Mouse (Mus musculus) CD4-positive, CD25-positive, alpha-beta regulatory T cell, adult 4 months (primary cell): ENCODE measurements around the gene Sptb. TPM values are rescaled to one million over a fixed set of nuclear protein-coding genes. Genes with fewer than 3 reads are reported as not detected.

ENCODE experiments used
- ATAC-seq: one replicate; pipeline ENCODE4 v1.8.0; 2017
- polyA plus RNA-seq, 2 experiments: library from polyadenylated mRNA; unstranded; fragments of 100-300 nt; shearing (Covaris generic); gene quantifications; one replicate each; pipeline ENCODE4 v1.2.1; 2017

Gene Sptb
- polyA plus RNA-seq, 2 experiments from 2014 or later, result 0.23 to 0.44 TPM

- ATAC-seq, result no peak
Measured at GRCm38 (mm10) chr12:76572261-76573251, 137.8 kb downstream of the Sptb start.

- ATAC-seq, result no peak
Measured at GRCm38 (mm10) chr12:76571266-76571665, 139.1 kb downstream of the Sptb start.

GRCm38 (mm10) chr12:76570221-76570940 is 140.0 kb downstream of the Sptb start:
- no peak for ATAC-seq

DNA sequence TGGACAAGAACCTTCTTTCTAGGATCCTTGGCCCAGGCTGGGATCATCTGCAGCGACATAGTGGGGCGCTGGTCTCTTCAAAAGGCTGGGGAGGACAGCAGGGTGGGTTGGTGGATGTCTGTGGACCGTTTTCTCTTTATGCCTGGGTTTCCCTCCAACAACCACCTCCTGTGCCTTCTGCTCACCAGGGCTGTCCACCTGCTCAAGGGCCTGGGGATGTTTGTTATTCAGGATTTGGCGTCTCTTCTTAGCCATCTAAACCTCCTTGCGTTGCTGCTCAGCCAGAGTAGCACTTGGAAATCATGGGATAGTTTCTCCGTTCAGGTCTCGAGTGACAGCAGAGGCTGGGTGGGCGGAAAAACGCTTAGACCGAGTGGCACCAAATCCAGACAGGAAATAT is 144.1 kb downstream of the Sptb start:
- ATAC-seq, result no peak

- no peak for ATAC-seq
Measured at GRCm38 (mm10) chr12:76562196-76562595, 148.2 kb downstream of the Sptb start.

- no peak for ATAC-seq
Measured at GRCm38 (mm10) chr12:76558206-76558605, 152.1 kb downstream of the Sptb start.

DNA sequence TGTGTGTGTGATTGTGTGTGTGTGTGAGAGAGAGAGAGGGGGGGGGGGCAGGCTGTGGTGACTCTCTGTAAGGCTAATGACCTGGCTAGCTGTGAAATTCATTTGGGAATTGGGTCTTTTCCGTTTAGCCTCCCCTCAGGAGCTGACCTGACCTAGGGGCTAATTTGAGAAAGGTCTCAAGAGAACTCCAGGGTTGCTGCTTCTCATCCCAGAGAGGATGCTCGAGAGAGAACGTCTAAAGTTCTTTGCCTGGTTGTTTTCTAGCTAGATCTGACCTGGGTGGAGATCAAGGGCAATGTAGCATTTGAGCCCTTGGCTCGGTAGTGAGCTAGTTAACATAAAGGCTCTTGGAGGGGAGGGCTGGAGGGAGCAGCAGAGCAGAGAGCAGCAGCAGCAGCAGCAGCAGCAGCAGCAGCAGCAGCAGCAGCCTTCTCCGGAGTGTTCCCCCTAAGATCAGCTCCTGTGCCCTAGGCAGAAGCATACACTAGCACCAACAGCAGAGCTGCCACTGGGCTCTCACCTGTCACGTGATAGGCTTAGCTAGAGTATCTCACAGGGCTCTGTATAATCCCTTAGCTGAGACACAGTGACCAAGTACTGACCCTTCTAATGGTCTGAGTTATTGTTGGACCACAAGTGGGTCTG is 153.5 kb downstream of the Sptb start:
- ATAC-seq, result no peak

GRCm38 (mm10) chr12:76556187-76556586 is 154.2 kb downstream of the Sptb start:
- ATAC-seq, result no peak

GRCm38 (mm10) chr12:76554871-76555386 is 155.4 kb downstream of the Sptb start:
- ATAC-seq, result no peak

GRCm38 (mm10) chr12:76554392-76554791 is 156.0 kb downstream of the Sptb start:
- ATAC-seq, result no peak

- ATAC-seq, result no peak
Measured at GRCm38 (mm10) chr12:76553917-76554316, 156.4 kb downstream of the Sptb start.

DNA sequence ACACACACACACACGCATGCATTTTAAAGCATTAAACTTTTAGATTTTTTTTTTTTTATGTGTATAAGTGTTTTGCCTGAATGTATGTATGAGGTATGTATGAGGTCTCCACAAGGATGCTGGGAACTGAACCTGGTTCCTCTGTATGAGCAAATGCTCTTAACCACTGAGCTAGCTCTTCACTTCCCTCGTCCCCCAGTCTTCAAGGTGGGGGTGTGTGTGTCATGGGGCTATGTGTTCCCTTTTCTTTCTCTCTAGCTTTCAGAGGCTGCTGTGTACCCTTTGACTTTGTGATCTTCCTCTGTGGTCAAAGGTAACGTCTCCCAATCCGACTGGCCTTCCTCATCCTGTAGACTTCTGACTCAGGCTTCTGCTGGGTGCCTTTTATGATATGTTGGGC is 157.4 kb downstream of the Sptb start:
- no peak for ATAC-seq

DNA sequence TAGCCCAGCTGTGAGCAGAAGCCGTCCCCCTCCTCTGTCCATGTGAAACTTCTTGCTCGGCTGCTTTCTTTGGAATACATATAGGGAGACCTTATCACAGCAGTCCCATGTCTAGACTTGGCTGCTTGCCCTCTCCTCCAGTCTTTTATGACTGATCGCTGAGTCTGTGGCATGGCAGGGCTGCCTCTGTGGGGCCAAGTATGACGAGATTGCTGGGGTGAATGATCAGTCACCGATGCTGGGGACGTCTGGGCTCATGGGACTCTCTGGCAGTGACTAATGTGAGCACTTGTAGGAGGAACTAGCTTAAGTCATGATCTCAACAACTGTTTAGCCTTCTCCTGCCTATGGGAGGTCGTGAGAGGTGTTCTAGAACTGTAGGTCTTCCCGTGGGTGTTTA is 158.0 kb downstream of the Sptb start:
- ATAC-seq, result no peak

DNA sequence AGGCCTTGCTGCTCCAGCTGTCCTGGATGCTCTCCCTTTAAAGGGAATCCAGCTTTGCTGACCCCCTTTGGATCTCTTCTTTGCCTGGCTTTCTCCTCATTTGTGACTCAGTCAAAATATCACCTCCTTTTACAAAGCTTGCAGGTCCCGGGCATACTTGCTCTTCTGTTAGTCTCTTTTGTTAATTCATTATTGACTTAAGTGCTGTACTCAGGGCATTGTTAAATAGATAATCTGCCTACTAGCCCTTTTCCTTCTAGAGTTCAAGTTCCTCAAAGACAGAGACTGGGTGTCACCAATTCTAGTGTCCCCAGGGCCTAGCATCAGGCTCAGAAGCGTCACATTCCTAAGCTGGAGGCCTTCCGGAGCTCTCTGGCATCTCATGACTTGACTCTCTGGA is 161.1 kb downstream of the Sptb start:
- ATAC-seq, result no peak

DNA sequence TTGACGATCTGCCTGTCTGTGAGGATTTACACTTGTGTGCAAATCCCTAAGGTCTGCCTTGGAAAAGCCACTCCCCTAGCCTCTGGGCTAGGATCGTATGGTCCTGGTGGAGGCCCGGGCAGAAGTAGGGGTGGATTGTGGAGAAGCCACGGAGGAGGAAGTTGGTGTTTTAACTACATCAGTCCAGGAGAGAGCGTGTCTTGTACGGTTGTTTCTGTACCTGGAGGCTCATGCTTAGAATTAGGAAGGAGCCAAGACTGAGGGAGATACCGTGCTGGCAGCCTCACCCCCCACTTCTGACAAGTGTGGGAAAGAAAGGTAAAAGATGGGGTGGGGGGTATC is 162.3 kb downstream of the Sptb start:
- ATAC-seq, result no peak

GRCm38 (mm10) chr12:76547409-76548081 is 162.8 kb downstream of the Sptb start:
- ATAC-seq, result no peak

DNA sequence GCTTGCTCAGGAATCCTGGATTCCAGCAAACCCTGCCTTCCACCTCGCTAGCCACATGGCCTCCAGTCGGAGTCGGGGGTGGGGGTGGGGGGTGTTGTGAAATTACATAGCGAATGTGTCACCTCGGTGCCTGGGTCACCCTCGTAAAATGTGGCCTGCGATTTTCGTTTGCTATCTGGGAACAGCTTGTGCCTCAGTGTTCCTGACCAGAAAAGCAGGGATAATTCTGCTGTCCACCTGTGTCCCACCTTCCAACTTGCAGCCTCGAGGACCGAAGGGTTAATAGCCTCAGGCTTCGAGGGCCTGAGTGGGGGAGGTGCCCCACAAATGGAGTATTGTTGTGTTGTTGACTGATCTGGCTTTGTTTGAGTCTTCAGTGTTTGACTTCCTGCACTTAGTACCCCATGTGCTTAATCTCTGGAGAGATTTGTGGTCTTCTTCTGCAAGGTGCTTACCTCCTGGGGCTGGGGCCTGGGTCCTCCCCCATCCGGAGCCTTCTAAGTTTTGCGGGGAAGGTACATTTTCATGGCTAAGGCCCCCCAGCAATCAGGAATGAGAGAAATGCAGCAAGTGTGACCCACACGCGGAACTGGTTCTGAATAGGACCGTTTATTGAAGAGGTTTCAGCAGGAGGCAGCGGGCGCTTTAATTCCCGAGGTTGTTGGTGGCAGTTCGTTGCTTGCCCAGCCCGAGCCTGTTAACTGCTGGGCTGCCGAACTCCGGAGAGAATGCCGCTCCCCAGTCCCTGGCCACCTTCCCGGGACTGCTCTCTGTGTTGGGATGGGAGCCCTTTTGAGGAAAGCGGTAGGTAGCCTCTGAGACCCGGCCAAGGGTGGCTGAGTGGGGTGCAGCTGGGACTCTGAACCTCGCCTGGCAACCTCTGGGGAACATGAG is 163.7 kb downstream of the Sptb start:
- no peak for ATAC-seq

GRCm38 (mm10) chr12:76545786-76546370 is 164.5 kb downstream of the Sptb start:
- ATAC-seq, result no peak

DNA sequence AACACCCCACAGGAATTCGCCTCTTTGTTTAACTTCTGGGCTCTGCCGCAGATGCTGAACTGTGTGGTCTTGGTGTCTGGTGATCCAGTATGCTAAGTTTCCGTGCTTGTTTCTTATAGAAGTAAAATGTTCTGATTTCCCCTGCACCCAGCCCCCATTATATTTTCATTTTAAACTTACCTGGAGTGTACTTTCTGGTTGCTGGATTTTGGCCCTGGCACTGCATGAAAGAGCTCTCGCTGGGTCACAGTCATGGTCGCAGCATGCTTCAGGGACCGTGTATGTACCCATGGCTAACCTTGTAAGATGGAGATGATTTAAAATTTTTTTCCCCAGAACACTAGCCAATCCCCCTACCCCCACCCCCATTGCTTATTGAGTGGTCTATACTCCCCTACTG is 168.5 kb downstream of the Sptb start:
- ATAC-seq, result no peak

- no peak for ATAC-seq
Measured at GRCm38 (mm10) chr12:76541475-76541874, 168.9 kb downstream of the Sptb start.

DNA sequence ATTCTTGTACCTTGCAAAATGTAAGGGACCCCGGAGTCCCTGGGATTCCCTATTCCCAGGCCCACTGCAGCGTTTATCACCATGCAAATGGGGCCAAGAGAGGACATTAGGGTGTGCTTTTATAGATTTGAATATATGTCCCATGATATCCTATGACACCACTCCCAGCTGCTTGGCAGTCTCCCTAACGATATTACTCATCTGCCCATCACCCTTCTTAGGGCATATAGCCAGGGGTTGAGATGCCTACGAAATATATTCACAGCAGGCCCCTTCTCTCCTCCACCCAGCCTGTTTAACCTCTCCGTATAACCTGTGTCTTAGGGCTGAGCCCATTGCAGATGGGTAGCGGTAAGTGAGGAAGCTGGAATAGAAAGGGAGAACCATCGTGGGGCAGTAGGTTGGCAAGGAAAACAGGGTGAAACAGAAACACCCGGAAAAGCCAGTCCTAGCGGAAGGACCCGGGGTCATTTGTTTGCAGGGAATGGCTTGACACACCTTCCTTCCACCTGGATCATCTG is 169.6 kb downstream of the Sptb start:
- no peak for ATAC-seq
